ENCODE assay signal across 10 mouse cellular contexts in the genomic region with DNA sequence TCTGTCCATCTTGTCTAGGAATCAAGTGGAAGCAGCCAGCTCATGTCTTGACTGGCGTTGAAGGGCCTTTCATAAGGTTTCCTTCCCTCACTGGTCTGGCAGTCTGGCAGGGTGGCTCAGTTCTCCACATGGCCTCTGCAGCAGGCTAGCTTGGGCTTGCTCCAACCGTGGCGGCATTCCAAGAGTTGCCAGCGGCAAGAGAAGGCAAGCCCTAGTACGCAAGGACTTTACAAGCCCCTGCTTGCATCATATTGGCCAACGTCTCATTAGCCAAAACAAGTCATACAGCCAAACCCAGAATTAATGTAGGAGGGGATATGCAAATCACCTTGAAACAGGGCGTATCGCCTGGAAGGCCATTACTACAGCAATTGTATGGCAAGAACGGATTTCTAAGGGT.
DNase-seq lines count a peak whose midpoint lies in the region; ATAC-seq and TF ChIP-seq lines count a peak whose summit lies in the region.
"Had no signal": no experiment of that assay in that cellular context is flagged by ENCODE, and none has a peak within 500 bp of the region (broad histone marks: within the 10 kb centered on the region; RNA-seq: fewer than 3 reads in every experiment).

No protein-coding gene starts in this region.

- 79% methylated on average over 9 of the region's 9 CpGs for WGBS in stomach, postnatal 0 days

- peak; percentile 68 for DNase-seq in layer of hippocampus, adult 11-12 months (ENCODE audit: low spot score)
- no peak for DNase-seq in layer of hippocampus, adult 9-10 months (ENCODE audit: low spot score)
- DNase-seq in adrenal gland, adult 8-10 months, result peak; percentile 50
- DNase-seq in cerebellum, postnatal 10 days, result peak; percentile 96 to 97
- peak; percentile 22 to 66 for DNase-seq in kidney, postnatal 25 days
- DNase-seq in spleen, postnatal 10 days (ENCODE audit: low spot score in 2 of 2), result no peak
- no peak for DNase-seq in thymus, postnatal 4 days
- DNase-seq in stomach, postnatal 0 days (ENCODE audit: low spot score), result no peak

- no peak overlapping the region for H3K9ac ChIP-seq in stomach, postnatal 0 days (ENCODE audit: low read length)
- H3K9ac ChIP-seq: liver, embryonic 15.5 days had no signal

- no peak overlapping the region for H3K4me3 ChIP-seq in stomach, postnatal 0 days (ENCODE audit: low read depth, low read length)
- H3K4me3 ChIP-seq: liver, embryonic 15.5 days had no signal

- no peaks in the 10 kb centered on the region for H3K36me3 ChIP-seq in stomach, postnatal 0 days (ENCODE audit: control insufficient read depth, insufficient read depth, low read length)
- H3K36me3 ChIP-seq: liver, embryonic 15.5 days had no signal

- no peak for ATAC-seq in stomach, postnatal 0 days (ENCODE audit: low FRiP score, low TSS enrichment)
- ATAC-seq: Patski had no signal

- no peak for TF ChIP-seq CTCF in stomach, postnatal 0 days (IDR thresholded peaks at IDR 0.05; ENCODE audit: low read depth)

- no peaks in the 10 kb centered on the region for H3K9me3 ChIP-seq in stomach, postnatal 0 days (ENCODE audit: control insufficient read depth, low read length)
- H3K9me3 ChIP-seq: liver, embryonic 15.5 days had no signal

- H3K27ac ChIP-seq in stomach, postnatal 0 days (replicated peaks), result no peak overlapping the region; the same call in 1 of the 2 replicates
- H3K27ac ChIP-seq: liver, embryonic 15.5 days had no signal

- no peak overlapping the region for H3K4me2 ChIP-seq in stomach, postnatal 0 days (replicated peaks; ENCODE audit: low read depth)
- H3K4me2 ChIP-seq: liver, embryonic 15.5 days had no signal

- H3K4me1 ChIP-seq in stomach, postnatal 0 days (replicated peaks; ENCODE audit: control insufficient read depth, insufficient read depth), result 0 out of 2 replicates have a peak, but pooled peaks cover 5% of the 10 kb centered on the region

- no peak for TF ChIP-seq EP300 in stomach, postnatal 0 days (optimal IDR thresholded peaks at IDR 0.05)

- no peaks in the 10 kb centered on the region for H3K27me3 ChIP-seq in stomach, postnatal 0 days (ENCODE audit: control insufficient read depth, insufficient read depth, low read length)
- H3K27me3 ChIP-seq: liver, embryonic 15.5 days; Patski had no signal

Comparison
In these comparisons a context has a peak if more than half of its experiments do, and no peak if none do; other contexts are left out.
1. DNase-seq: peak in layer of hippocampus, adult 11-12 months (single experiment), adrenal gland, adult 8-10 months (single experiment), cerebellum, postnatal 10 days (2 of 2) and kidney, postnatal 25 days (2 of 2); none in layer of hippocampus, adult 9-10 months (single experiment), spleen, postnatal 10 days (0 of 2), thymus, postnatal 4 days (single experiment) and stomach, postnatal 0 days (single experiment).